Comparison of ENCODE assay signal across 20 mouse cellular contexts in genomic region chr3:72659194-72659593, GRCm38 (mm10).
DNase-seq lines count a peak whose midpoint lies in the region; ATAC-seq and TF ChIP-seq lines count a peak whose summit lies in the region.
"Had no signal": no experiment of that assay in that cellular context is flagged by ENCODE, and none has a peak within 500 bp of the region (broad histone marks: within the 10 kb centered on the region; RNA-seq: fewer than 3 reads in every experiment).

No protein-coding gene starts in this region.

- H3K4me1 ChIP-seq in hindbrain, embryonic 14.5 days (replicated peaks; ENCODE audit: control insufficient read depth, insufficient read depth, low read length): no peaks in the 10 kb centered on the region
- H3K4me1 ChIP-seq in hindbrain, embryonic 13.5 days (replicated peaks): no peaks in the 10 kb centered on the region
- H3K4me1 ChIP-seq in liver, adult 2 months (ENCODE audit: control insufficient read depth, insufficient read depth, low read length): no peaks in the 10 kb centered on the region
- H3K4me1 ChIP-seq in liver, embryonic 12.5 days: no peaks in the 10 kb centered on the region
- H3K4me1 ChIP-seq: embryonic facial prominence, embryonic 13.5 days; embryonic facial prominence, embryonic 15.5 days; forebrain, embryonic 10.5 days; forebrain, embryonic 12.5 days had no signal

- H3K27ac ChIP-seq in hindbrain, embryonic 14.5 days: no peak overlapping the region
- no peak overlapping the region for H3K27ac ChIP-seq in hindbrain, embryonic 13.5 days
- no peak overlapping the region for H3K27ac ChIP-seq in liver, adult 2 months (replicated peaks; ENCODE audit: insufficient read depth, low read depth, low read length)
- no peak overlapping the region for H3K27ac ChIP-seq in liver, embryonic 12.5 days
- H3K27ac ChIP-seq: embryonic facial prominence, embryonic 13.5 days; embryonic facial prominence, embryonic 15.5 days; forebrain, embryonic 10.5 days; forebrain, embryonic 12.5 days had no signal

- ATAC-seq in hindbrain, embryonic 14.5 days (ENCODE audit: low FRiP score): no peak
- ATAC-seq in hindbrain, embryonic 13.5 days (ENCODE audit: low FRiP score): no peak
- no peak for ATAC-seq in liver, embryonic 12.5 days
- ATAC-seq: forebrain, embryonic 14.5 days had no signal

- no peak for TF ChIP-seq POLR2A in liver, adult 2 months (IDR thresholded peaks at IDR 0.05; ENCODE audit: extremely low read depth, insufficient read depth, low read length)

- no peaks in the 10 kb centered on the region for H3K9me3 ChIP-seq in hindbrain, embryonic 14.5 days (ENCODE audit: control insufficient read depth, low read length)
- H3K9me3 ChIP-seq in hindbrain, embryonic 13.5 days: no peaks in the 10 kb centered on the region
- H3K9me3 ChIP-seq in liver, embryonic 12.5 days (replicated peaks): no peaks in the 10 kb centered on the region
- H3K9me3 ChIP-seq: embryonic facial prominence, embryonic 13.5 days; embryonic facial prominence, embryonic 15.5 days; forebrain, embryonic 10.5 days; forebrain, embryonic 12.5 days had no signal

- no peak overlapping the region for H3K4me3 ChIP-seq in hindbrain, embryonic 14.5 days (replicated peaks; ENCODE audit: low read length)
- H3K4me3 ChIP-seq in hindbrain, embryonic 13.5 days: no peak overlapping the region
- H3K4me3 ChIP-seq in liver, adult 2 months (ENCODE audit: insufficient read depth, low read depth, low read length): no peak overlapping the region
- H3K4me3 ChIP-seq in liver, embryonic 12.5 days: no peak overlapping the region
- H3K4me3 ChIP-seq: embryonic facial prominence, embryonic 13.5 days; embryonic facial prominence, embryonic 15.5 days; erythroblast, embryonic 14.5 days; forebrain, embryonic 10.5 days; forebrain, embryonic 12.5 days had no signal

- no peaks in the 10 kb centered on the region for H3K27me3 ChIP-seq in hindbrain, embryonic 14.5 days (ENCODE audit: control insufficient read depth, insufficient read depth, low read length)
- H3K27me3 ChIP-seq in hindbrain, embryonic 13.5 days: no peaks in the 10 kb centered on the region
- no peaks in the 10 kb centered on the region for H3K27me3 ChIP-seq in liver, adult 2 months (ENCODE audit: control insufficient read depth, insufficient read depth, low read length)
- H3K27me3 ChIP-seq in liver, embryonic 12.5 days (replicated peaks): no peaks in the 10 kb centered on the region
- H3K27me3 ChIP-seq: embryonic facial prominence, embryonic 13.5 days; embryonic facial prominence, embryonic 15.5 days; forebrain, embryonic 12.5 days had no signal

- H3K9ac ChIP-seq in hindbrain, embryonic 14.5 days: no peak overlapping the region
- no peak overlapping the region for H3K9ac ChIP-seq in hindbrain, embryonic 13.5 days
- H3K9ac ChIP-seq in liver, adult 2 months (ENCODE audit: low read depth, low read length): no peak overlapping the region
- no peak overlapping the region for H3K9ac ChIP-seq in liver, embryonic 12.5 days
- H3K9ac ChIP-seq: embryonic facial prominence, embryonic 13.5 days; embryonic facial prominence, embryonic 15.5 days; forebrain, embryonic 12.5 days had no signal

- H3K36me3 ChIP-seq in hindbrain, embryonic 14.5 days (replicated peaks; ENCODE audit: control insufficient read depth, insufficient read depth): no peaks in the 10 kb centered on the region
- no peaks in the 10 kb centered on the region for H3K36me3 ChIP-seq in hindbrain, embryonic 13.5 days
- H3K36me3 ChIP-seq in liver, adult 2 months (ENCODE audit: control insufficient read depth, insufficient read depth, low read length): no peaks in the 10 kb centered on the region
- no peaks in the 10 kb centered on the region for H3K36me3 ChIP-seq in liver, embryonic 12.5 days
- H3K36me3 ChIP-seq: embryonic facial prominence, embryonic 13.5 days; embryonic facial prominence, embryonic 15.5 days; forebrain, embryonic 10.5 days; forebrain, embryonic 12.5 days had no signal

- H3K79me2 ChIP-seq in liver, adult 2 months (ENCODE audit: control insufficient read depth, insufficient read depth, low read length): no peaks in the 10 kb centered on the region

- no peak for TF ChIP-seq CTCF in liver, adult 2 months (IDR thresholded peaks at IDR 0.05; ENCODE audit: low read depth, low read length)

- DNase-seq in hindbrain, embryonic 14.5 days (ENCODE audit: low spot score): peak; percentile 16
- DNase-seq in liver, adult 2 months (ENCODE audit: extremely low read depth, low read depth, low spot score): peak; percentile 6
- DNase-seq: adrenal gland, adult 2 months; adrenal gland, postnatal 10 days; adrenal gland, postnatal 25 days; cerebellum, adult 11 months; cerebellum, adult 18-20 months; cerebellum, adult 8-10 months; cerebellum, adult 9-11 months; cerebellum, postnatal 14 days; cerebellum, postnatal 36 days; embryo, embryonic 11 days had no signal

- no peak overlapping the region for H3K4me2 ChIP-seq in hindbrain, embryonic 14.5 days (replicated peaks)
- H3K4me2 ChIP-seq in hindbrain, embryonic 13.5 days: no peak overlapping the region
- H3K4me2 ChIP-seq in liver, embryonic 12.5 days: no peak overlapping the region
- H3K4me2 ChIP-seq: embryonic facial prominence, embryonic 13.5 days; embryonic facial prominence, embryonic 15.5 days; forebrain, embryonic 12.5 days had no signal

- WGBS in hindbrain, embryonic 14.5 days: 52% methylated on average over 1 of the region's 1 CpGs
- 47% methylated on average over 1 of the region's 1 CpGs for WGBS in hindbrain, embryonic 13.5 days
- 60% methylated on average over 1 of the region's 1 CpGs for WGBS in liver, adult 2 months
- WGBS in liver, embryonic 12.5 days (ENCODE audit: insufficient replicate concordance): 49% methylated on average over 1 of the region's 1 CpGs
